Mouse (Mus musculus) G1E (cell line): ENCODE data around the gene Mphosph10.

Experiments
- CTCF ChIP-seq: IDR thresholded peaks from 2 replicates; pipeline ENCODE4 v1.5.1; 2012; ENCODE audit warnings: low read depth, low read length, inconsistent platforms, mixed read lengths
- GATA1 ChIP-seq: IDR thresholded peaks from 2 replicates; pipeline ENCODE4 v1.6.1; 2012; ENCODE audit warnings: borderline replicate concordance, low read length, inconsistent platforms, mixed read lengths
- POLR2AphosphoS5 ChIP-seq: IDR thresholded peaks from 2 replicates; pipeline ENCODE4 v1.6.1; 2012; ENCODE audit warnings: low read depth, low read length, inconsistent platforms; ENCODE audit not compliant: insufficient replicate concordance

DNA sequence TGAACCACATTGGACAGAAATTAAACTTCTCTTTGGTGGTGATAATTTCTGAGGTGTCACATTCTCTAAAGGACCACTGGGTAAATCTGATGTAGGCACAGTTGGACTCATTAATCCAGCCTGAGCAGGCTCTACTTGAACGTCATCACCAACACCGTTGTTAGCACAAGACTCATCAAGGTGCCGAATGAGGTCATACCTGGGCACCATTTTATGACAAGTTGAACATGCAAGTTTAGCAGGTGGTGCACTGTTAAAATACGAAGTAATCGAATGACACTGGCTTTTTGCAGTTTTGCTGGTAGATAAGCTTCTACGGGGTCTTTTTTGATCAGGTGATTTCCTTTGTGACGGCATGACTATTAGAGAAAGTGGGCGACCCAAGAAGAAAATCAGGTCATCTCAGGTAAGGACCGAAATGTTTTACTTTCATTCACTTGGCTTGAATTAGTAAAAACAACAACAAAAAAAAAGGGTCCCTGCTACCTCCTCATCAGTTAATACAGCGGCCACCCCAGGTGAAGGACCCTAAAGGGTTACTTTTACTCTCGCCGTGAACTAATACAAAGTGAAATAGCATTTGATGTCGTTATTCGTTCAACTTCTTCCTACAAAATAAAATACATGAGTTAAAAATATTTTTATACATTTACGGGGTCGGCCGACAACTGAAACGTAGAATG lies 18.8 kb downstream of the Mphosph10 start:
- TF ChIP-seq POLR2AphosphoS5 (no peak), CTCF (no peak), GATA1 (no peak)
